Mouse (Mus musculus) heart, embryonic 16.5 days (tissue): ENCODE data around the gene Notch2. TPM values are rescaled to one million over a fixed set of nuclear protein-coding genes. Genes with fewer than 3 reads are reported as not detected.
A peak's percentile ranks its signal among the peaks of the same experiment; 100 is the strongest.

Source experiments
- ATAC-seq: fragments of 200-750 bp; cut with Nextera tagmentation; replicated peaks from 2 replicates; pipeline ENCODE4 v1.8.0; 2017; ENCODE audit warnings: moderate number of reproducible peaks; ENCODE audit not compliant: insufficient read depth, low FRiP score; ENCODE audit errors: extremely low read depth
- H3K27ac ChIP-seq: fragments of 300-500 bp; sonication (generic); 2 replicates; pipeline ENCODE4 v1.5.1; 2014; ENCODE audit warnings: mild to moderate bottlenecking, low read length, control low read depth, moderate library complexity
- H3K27me3 ChIP-seq: fragments of 300-500 bp; sonication (generic); 2 replicates; pipeline ENCODE4 v1.6.1; 2014; ENCODE audit warnings: low read length, mixed read lengths; ENCODE audit not compliant: control insufficient read depth, insufficient read depth
- H3K36me3 ChIP-seq: fragments of 300-500 bp; sonication (generic); 2 replicates; pipeline ENCODE4 v1.6.1; 2014; ENCODE audit not compliant: control insufficient read depth, insufficient read depth
- H3K4me1 ChIP-seq: fragments of 300-500 bp; sonication (generic); 2 replicates; pipeline ENCODE4 v1.6.1; 2014; ENCODE audit warnings: low read length, mixed read lengths; ENCODE audit not compliant: control insufficient read depth, insufficient read depth
- H3K4me2 ChIP-seq: fragments of 300-500 bp; sonication (generic); 2 replicates; pipeline ENCODE4 v1.6.1; 2014; ENCODE audit warnings: low read depth, mild to moderate bottlenecking, control low read depth, low read length
- H3K4me3 ChIP-seq: fragments of 300-500 bp; sonication (generic); 2 replicates; pipeline ENCODE4 v1.5.1; 2014; ENCODE audit warnings: mild to moderate bottlenecking, control low read depth, low read length
- H3K9ac ChIP-seq: fragments of 300-500 bp; sonication (generic); 2 replicates; pipeline ENCODE4 v1.6.1; 2014; ENCODE audit warnings: low read length, control low read depth
- H3K9me3 ChIP-seq: fragments of 300-500 bp; sonication (generic); replicated peaks from 2 replicates; pipeline ENCODE4 v1.6.1; 2016; ENCODE audit warnings: low read length; ENCODE audit not compliant: control insufficient read depth
- WGBS: fragments of 180-500 bp; shearing (Covaris S2); extraction: QIAGEN DNeasy Blood & Tissue Kit; methylation state at CpG from one replicate; pipeline ENCODE4 v1.1.7; 2014; 5-methylcytosine and 5-hydroxymethylcytosine counted together
- polyA plus RNA-seq: library from polyadenylated mRNA; unstranded; fragments of >200 nt; fragmentation: Nextera tagmentation; extraction: Ambion mirVana; gene quantifications from 2 replicates; pipeline ENCODE4 v1.2.1, GENCODE M21; 2015

Notch2 gene
- polyA plus RNA-seq, 1 experiment from 2014 or later, result 10.5 TPM

DNA sequence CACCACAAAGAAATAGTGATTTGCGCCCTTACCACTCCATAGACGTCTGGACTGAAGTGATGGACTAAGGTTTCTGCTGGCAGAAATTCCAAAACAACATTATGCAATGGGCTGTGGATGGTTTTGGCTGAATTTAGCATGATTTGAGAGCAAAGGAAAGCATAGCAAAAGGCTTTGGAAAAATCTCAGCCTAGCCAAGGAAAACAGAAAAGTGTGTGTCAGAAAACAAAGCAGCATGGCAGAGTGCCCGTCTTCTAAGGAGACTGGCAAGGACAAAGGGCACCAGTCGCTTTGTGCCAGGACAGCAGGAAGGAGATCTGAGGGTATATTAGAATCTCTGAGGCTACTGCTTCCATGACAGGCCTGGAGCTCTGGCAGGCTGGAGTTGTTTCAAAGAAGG is 165.0 kb downstream of the Notch2 start:
- no peak overlapping the region for H3K9ac ChIP-seq
- H3K4me3 ChIP-seq, result no peak overlapping the region
- H3K4me2 ChIP-seq, result no peak overlapping the region
- no peak overlapping the region for H3K27ac ChIP-seq
- no peaks in the 10 kb centered on the region for H3K27me3 ChIP-seq
- ATAC-seq, result peak; percentile 41
- no peaks in the 10 kb centered on the region for H3K36me3 ChIP-seq
- H3K9me3 ChIP-seq, result peaks cover 8% of the 10 kb centered on the region
- H3K4me1 ChIP-seq, result no peaks in the 10 kb centered on the region
- 58% methylated on average over 4 of the region's 4 CpGs for WGBS

DNA sequence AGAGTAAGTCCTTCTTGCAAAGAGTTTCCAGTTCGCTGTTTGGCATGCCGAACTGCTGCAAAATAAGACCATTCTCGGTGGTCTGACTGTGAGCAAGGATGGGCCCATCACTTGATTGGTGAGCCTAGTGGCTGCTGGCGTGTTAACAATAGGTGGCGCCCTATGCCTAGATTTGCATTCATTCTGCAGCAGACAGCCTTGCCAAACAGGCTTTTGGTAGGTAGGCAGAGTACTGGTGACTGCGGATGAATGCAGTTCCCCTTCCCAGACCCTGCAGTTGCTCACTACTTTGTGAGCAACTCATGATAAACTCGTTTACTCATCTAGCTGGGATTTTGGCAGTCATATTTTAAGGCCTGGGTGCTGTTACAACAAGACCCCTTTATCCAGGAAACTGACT is 167.5 kb downstream of the Notch2 start:
- ATAC-seq, result no peak

DNA sequence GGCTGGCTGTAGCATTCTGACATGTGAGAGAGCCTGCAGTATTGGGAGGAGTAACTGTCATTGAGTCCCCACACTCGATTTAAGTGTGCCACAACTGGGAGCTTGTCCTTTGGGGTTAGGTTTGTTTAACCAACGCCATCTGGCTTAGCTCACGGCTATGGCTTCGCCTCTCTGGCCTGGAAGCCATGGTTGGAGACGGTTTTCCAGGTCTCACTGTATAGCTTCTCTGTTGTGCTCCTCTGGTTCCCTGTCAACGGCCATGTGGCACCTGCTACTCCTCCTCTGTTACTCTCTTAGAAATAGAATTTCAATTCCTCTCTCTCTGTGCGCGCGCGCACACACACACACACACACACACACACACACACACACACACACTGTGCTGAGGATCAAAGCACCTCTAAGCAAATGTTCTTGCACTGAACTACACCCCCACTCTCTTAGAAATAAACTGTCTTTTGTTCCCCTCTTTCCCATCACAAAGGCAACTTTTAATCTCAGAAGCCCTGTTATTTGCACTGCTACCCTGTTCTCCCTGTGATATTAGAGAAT is 171.9 kb downstream of the Notch2 start:
- no peak overlapping the region for H3K27ac ChIP-seq
- H3K4me3 ChIP-seq, result no peak overlapping the region
- 0 out of 2 replicates have a peak, but pooled peaks cover 2% of the 10 kb centered on the region for H3K9me3 ChIP-seq
- no peak for ATAC-seq
- H3K36me3 ChIP-seq, result no peaks in the 10 kb centered on the region
- WGBS, result 66% methylated on average over 10 of the region's 10 CpGs
- no peak overlapping the region for H3K4me2 ChIP-seq
- no peaks in the 10 kb centered on the region for H3K27me3 ChIP-seq
- no peaks in the 10 kb centered on the region for H3K4me1 ChIP-seq
- no peak overlapping the region for H3K9ac ChIP-seq

More for the DNA sequence above, 167.5 kb downstream of the Notch2 start:
- no peaks in the 10 kb centered on the region for H3K36me3 ChIP-seq
- no peak overlapping the region for H3K9ac ChIP-seq
- no peaks in the 10 kb centered on the region for H3K4me1 ChIP-seq
- no peak overlapping the region for H3K4me2 ChIP-seq
- WGBS, result 31% methylated on average over 7 of the region's 7 CpGs
- H3K27me3 ChIP-seq, result no peaks in the 10 kb centered on the region
- no peak overlapping the region for H3K4me3 ChIP-seq
- peaks cover 8% of the 10 kb centered on the region for H3K9me3 ChIP-seq
- no peak overlapping the region for H3K27ac ChIP-seq

DNA sequence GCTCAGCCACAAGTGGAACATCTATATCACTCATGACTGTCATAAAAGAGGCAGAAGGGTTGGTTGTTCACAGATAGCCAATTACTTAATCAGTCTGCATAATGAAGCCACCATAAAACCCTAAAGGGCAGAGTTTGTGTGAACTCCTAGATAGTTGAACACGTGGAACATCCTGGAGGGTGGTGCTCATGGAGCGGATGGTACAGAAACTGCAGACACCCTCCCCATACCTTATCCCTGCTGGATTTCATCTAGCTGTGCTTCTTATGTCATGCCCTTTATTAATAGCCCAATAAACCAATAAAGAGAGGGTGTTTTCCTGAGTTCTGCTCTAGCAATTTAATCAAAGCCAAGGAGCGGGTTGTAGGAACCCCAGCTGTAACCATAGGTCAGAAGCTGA is 174.4 kb downstream of the Notch2 start:
- no peak overlapping the region for H3K4me2 ChIP-seq
- no peak overlapping the region for H3K9ac ChIP-seq
- no peaks in the 10 kb centered on the region for H3K27me3 ChIP-seq
- no peaks in the 10 kb centered on the region for H3K4me1 ChIP-seq
- no peak for ATAC-seq
- H3K4me3 ChIP-seq, result no peak overlapping the region
- H3K36me3 ChIP-seq, result no peaks in the 10 kb centered on the region
- WGBS, result 85% methylated on average over 3 of the region's 3 CpGs
- no peaks in the 10 kb centered on the region for H3K9me3 ChIP-seq
- no peak overlapping the region for H3K27ac ChIP-seq

DNA sequence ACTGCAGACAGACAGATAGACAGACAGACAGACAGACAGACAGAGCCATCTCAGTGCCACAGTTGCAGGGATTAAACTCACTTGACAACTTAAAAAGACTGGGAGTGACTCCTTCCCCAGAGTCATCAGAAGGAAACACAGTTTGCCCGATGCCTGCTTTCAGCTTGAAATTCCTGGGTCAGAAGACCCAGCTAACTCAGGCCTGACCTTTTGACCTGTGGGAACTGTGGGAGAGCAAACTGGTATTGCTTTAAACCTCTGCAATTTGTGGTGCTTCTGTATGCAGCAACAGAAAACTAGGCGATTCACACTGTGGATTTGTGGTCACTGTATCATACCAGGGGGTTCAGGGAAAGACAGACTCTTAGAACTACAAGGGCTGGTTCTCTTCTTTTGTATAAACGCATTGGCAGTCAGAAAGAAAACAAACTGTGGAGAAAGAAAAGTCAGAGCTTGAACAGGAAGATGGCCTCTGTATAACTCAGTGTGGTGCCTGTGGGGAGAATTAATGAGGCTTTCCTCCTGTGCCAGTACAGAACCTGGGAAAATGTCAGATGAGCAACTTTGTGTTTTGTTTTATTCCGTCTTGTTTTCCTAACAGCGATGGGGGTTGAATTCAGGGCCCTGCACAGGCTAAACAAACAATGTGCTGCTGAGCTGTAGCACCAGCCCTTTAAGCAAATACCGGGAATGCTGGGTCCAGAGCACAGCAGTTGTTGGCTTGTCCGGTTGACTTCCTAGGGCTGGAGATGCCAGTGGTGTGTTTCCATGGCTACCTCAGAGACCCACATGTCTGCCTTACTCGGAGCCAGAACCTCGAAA is 184.6 kb downstream of the Notch2 start:
- Histone ChIP-seq H3K27ac (no peak overlapping the region), H3K4me3 (no peak overlapping the region), H3K9me3 (no peaks in the 10 kb centered on the region), H3K4me2 (no peak overlapping the region), H3K27me3 (no peaks in the 10 kb centered on the region), H3K4me1 (no peaks in the 10 kb centered on the region), H3K9ac (no peak overlapping the region), H3K36me3 (no peaks in the 10 kb centered on the region)
- 43% methylated on average over 9 of the region's 9 CpGs for WGBS
- no peak for ATAC-seq

DNA sequence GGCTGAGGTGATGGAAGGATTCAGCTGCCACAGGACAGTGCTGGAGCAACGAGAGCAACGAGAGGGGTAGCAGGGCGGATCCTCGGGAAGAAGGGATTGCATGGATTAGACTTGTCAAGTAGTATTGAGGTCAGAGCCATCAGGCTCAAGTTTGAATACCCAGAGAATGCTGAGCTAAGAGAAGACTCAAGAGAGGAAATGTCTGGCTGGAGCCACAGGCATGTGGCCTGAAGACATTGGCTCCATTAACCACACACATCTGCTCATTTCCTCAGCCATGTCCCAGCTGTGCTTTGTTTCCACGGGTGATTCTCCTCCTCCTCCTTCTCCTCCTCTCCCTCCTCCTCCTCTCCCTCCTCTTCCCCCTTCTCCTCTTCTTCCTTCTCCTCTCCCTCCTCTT is 186.4 kb downstream of the Notch2 start:
- H3K4me3 ChIP-seq, result no peak overlapping the region
- WGBS, result 56% methylated on average over 5 of the region's 5 CpGs
- no peak for ATAC-seq
- H3K36me3 ChIP-seq, result no peaks in the 10 kb centered on the region
- no peak overlapping the region for H3K4me2 ChIP-seq
- H3K9me3 ChIP-seq, result no peaks in the 10 kb centered on the region
- H3K27me3 ChIP-seq, result no peaks in the 10 kb centered on the region
- no peak overlapping the region for H3K9ac ChIP-seq
- no peaks in the 10 kb centered on the region for H3K4me1 ChIP-seq
- no peak overlapping the region for H3K27ac ChIP-seq

Other genes starting within 250 kb of the Notch2 start
- gene Pde4dip, start 124.8 kb upstream of the Notch2 start, polyA plus RNA-seq, result 115 and 117 TPM in 2 replicates
- gene Sec22b, start 112.3 kb upstream of the Notch2 start, polyA plus RNA-seq, result 106 and 112 TPM in 2 replicates
- gene Adam30, start 147.1 kb downstream of the Notch2 start, polyA plus RNA-seq, result not detected in 2 replicates
- gene Reg4, start 208.6 kb downstream of the Notch2 start, polyA plus RNA-seq, result not detected in 2 replicates